Mouse (Mus musculus): ENCODE measurements around the gene Baz1a. TPM values are rescaled to one million over a fixed set of nuclear protein-coding genes. Genes with fewer than 3 reads are reported as not detected.

Baz1a gene
- polyA plus RNA-seq, 1 experiment from 2014 or later = 10.3 TPM

Other genes with a start within 250 kb of the Baz1a start
- gene Snx6, start 218.6 kb downstream of the Baz1a start, polyA plus RNA-seq (2015; fragmentation: Nextera tagmentation; extraction: Ambion mirVana) = 96.4 and 116 TPM in 2 replicates
- 379 and 432 TPM in 2 replicates for gene Cfl2, start 151.5 kb downstream of the Baz1a start, polyA plus RNA-seq (2015; fragmentation: Nextera tagmentation; extraction: Ambion mirVana)
- gene Gm20403, start 27.8 kb downstream of the Baz1a start, polyA plus RNA-seq (2015; fragmentation: Nextera tagmentation; extraction: Ambion mirVana) = not detected in 2 replicates
- gene 2700097O09Rik, start 65.8 kb upstream of the Baz1a start, polyA plus RNA-seq (2015; fragmentation: Nextera tagmentation; extraction: Ambion mirVana) = 21.7 and 27.2 TPM in 2 replicates
- gene Srp54a, start 65.9 kb upstream of the Baz1a start, polyA plus RNA-seq (2015; fragmentation: Nextera tagmentation; extraction: Ambion mirVana) = 118 and 127 TPM in 2 replicates
- gene Fam177a, start 110.1 kb upstream of the Baz1a start, polyA plus RNA-seq (2015; fragmentation: Nextera tagmentation; extraction: Ambion mirVana) = 20.0 and 22.2 TPM in 2 replicates
- gene Srp54b, start 140.8 kb upstream of the Baz1a start, polyA plus RNA-seq (2015; fragmentation: Nextera tagmentation; extraction: Ambion mirVana) = 44.0 and 45.5 TPM in 2 replicates
- gene 1700047I17Rik2, start 185.2 kb upstream of the Baz1a start, polyA plus RNA-seq (2015; fragmentation: Nextera tagmentation; extraction: Ambion mirVana) = not detected in 2 replicates
- gene Srp54c, start 215.8 kb upstream of the Baz1a start, polyA plus RNA-seq (2015; fragmentation: Nextera tagmentation; extraction: Ambion mirVana) = 52.0 and 58.6 TPM in 2 replicates

Data from heart, embryonic 15.5 days (tissue).